Mouse (Mus musculus) cortical plate, adult 2 months (tissue): ENCODE results near the gene Nfib.

Experiments
- CTCF ChIP-seq: fragments of 200-500 bp; IDR thresholded peaks from 2 replicates; pipeline ENCODE4 v1.5.1; 2011; ENCODE audit warnings: mild to moderate bottlenecking, control low read depth, low read length; ENCODE audit not compliant: insufficient read depth; ENCODE audit errors: extremely low read depth
- POLR2A ChIP-seq: fragments of 200-500 bp; IDR thresholded peaks from 2 replicates; pipeline ENCODE4 v1.6.1; 2011; ENCODE audit warnings: mild to moderate bottlenecking, low read length, control low read depth; ENCODE audit not compliant: insufficient read depth; ENCODE audit errors: extremely low read depth

- TF ChIP-seq CTCF (no peak), POLR2A (no peak)
Measured at GRCm38 (mm10) chr4:82455617-82456322, 249.8 kb downstream of the Nfib start.
